Mouse (Mus musculus): ENCODE data around the gene Tm7sf2.

- no peak for TF ChIP-seq CHD2 (IDR thresholded peaks at IDR 0.05; ENCODE audit: low read depth, low read length)
- TF ChIP-seq HCFC1 (IDR thresholded peaks at IDR 0.05; ENCODE audit: borderline replicate concordance, insufficient read depth, low read length) = no peak
- no peak for TF ChIP-seq MAFK (IDR thresholded peaks at IDR 0.05; ENCODE audit: insufficient read depth, low read depth, low read length)
- TF ChIP-seq ZC3H11A (IDR thresholded peaks at IDR 0.05; ENCODE audit: borderline replicate concordance, low read depth, low read length) = no peak
- no peak for TF ChIP-seq ZNF384 (IDR thresholded peaks at IDR 0.05; ENCODE audit: low read depth, low read length)
Observed at GRCm38 (mm10) chr19:6068951-6069350, 778 bp upstream of the Tm7sf2 start.

All from ES-E14 (cell line).